In the genomic region with DNA sequence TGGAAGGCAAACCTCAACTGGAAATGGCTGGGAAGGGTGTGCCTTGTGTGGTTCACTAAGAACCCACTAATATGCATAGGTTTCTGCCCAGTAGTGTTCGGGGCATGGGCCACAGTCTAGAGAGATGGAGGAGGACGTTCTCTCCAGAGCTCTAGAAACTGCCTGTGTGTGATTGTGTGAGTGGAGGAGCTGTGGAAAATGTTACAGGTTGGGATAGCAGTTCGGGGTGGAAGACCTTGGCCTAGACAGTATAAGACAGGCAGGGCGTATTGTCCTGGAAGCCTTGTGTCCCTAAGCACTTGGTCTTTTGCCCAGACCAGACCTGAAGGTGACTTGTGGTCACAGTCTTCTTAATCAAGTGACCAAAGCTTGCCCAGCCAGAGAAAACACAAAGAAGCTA, we compare ENCODE assay signal across 9 mouse cellular contexts. TPM values are rescaled to one million over a fixed set of nuclear protein-coding genes. Genes with fewer than 3 reads are reported as not detected.
DNase-seq lines count a peak whose midpoint lies in the region; ATAC-seq and TF ChIP-seq lines count a peak whose summit lies in the region.
"Had no signal": no experiment of that assay in that cellular context is flagged by ENCODE, and none has a peak within 500 bp of the region (broad histone marks: within the 10 kb centered on the region; RNA-seq: fewer than 3 reads in every experiment).

No protein-coding gene starts in this region.

- H3K4me1 ChIP-seq in heart, adult 2 months (ENCODE audit: control insufficient read depth, insufficient read depth, low read length): peaks cover 28% of the 10 kb centered on the region
- H3K4me1 ChIP-seq in bone marrow, adult 2 months (ENCODE audit: control insufficient read depth, insufficient read depth, low read length): peaks cover 5% of the 10 kb centered on the region
- H3K4me1 ChIP-seq in hindbrain, embryonic 11.5 days (replicated peaks; ENCODE audit: control insufficient read depth, insufficient read depth, low read length): peaks cover 22% of the 10 kb centered on the region
- peaks cover 68% of the 10 kb centered on the region for H3K4me1 ChIP-seq in midbrain, embryonic 13.5 days (replicated peaks)

- peak overlapping the region; percentile 24 for H3K9ac ChIP-seq in heart, adult 2 months (ENCODE audit: low read depth, low read length)
- no peak overlapping the region for H3K9ac ChIP-seq in hindbrain, embryonic 11.5 days (ENCODE audit: low read depth, low read length)
- peak overlapping the region; percentile 71 for H3K9ac ChIP-seq in midbrain, embryonic 13.5 days (replicated peaks)

- 6% methylated on average over 4 of the region's 4 CpGs for WGBS in heart, adult 2 months
- WGBS in bone marrow, adult 2 months: 39% methylated on average over 4 of the region's 4 CpGs
- WGBS in hindbrain, embryonic 11.5 days: 75% methylated on average over 4 of the region's 4 CpGs
- WGBS in midbrain, embryonic 13.5 days: 75% methylated on average over 4 of the region's 4 CpGs

- intact Hi-C loops in heart, adult 2 months (cut with DNase I): loop anchor here (2.0 to 5.0 kb wide), 2 partner anchors 14 to 430 kb away; partner anchors contain the start of gene Zfp36

- no peaks in the 10 kb centered on the region for H3K27me3 ChIP-seq in heart, adult 2 months (ENCODE audit: control insufficient read depth, insufficient read depth, low read length)
- no peaks in the 10 kb centered on the region for H3K27me3 ChIP-seq in hindbrain, embryonic 11.5 days (ENCODE audit: control insufficient read depth, insufficient read depth, low read length)
- no peaks in the 10 kb centered on the region for H3K27me3 ChIP-seq in midbrain, embryonic 13.5 days
- H3K27me3 ChIP-seq: Patski had no signal

- H3K4me3 ChIP-seq in heart, adult 2 months: peak overlapping the region; percentile 77
- peak overlapping the region; percentile 3 for H3K4me3 ChIP-seq in bone marrow, adult 2 months (replicated peaks; ENCODE audit: control insufficient read depth, low read depth, low read length)
- H3K4me3 ChIP-seq in hindbrain, embryonic 11.5 days (ENCODE audit: low read depth, low read length): peak overlapping the region; percentile 91
- H3K4me3 ChIP-seq in midbrain, embryonic 13.5 days (replicated peaks): peak overlapping the region; percentile 81

- H3K9me3 ChIP-seq in hindbrain, embryonic 11.5 days (ENCODE audit: control insufficient read depth, low read length): no peaks in the 10 kb centered on the region
- H3K9me3 ChIP-seq in midbrain, embryonic 13.5 days: no peaks in the 10 kb centered on the region

- 0 out of 2 replicates have a peak, but pooled peaks have one; percentile 34 for TF ChIP-seq EP300 in heart, adult 2 months (IDR thresholded peaks at IDR 0.05; ENCODE audit: insufficient read depth, low read depth, low read length)

- TF ChIP-seq CTCF in heart, adult 2 months (IDR thresholded peaks at IDR 0.05): no peak
- no peak for TF ChIP-seq CTCF in bone marrow, adult 2 months (IDR thresholded peaks at IDR 0.05; ENCODE audit: control insufficient read depth, insufficient read depth, low read length)

- H3K79me2 ChIP-seq in heart, adult 2 months (replicated peaks; ENCODE audit: control insufficient read depth, insufficient read depth, low read length): no peaks in the 10 kb centered on the region

- peak overlapping the region; percentile 99 for H3K27ac ChIP-seq in heart, adult 2 months
- H3K27ac ChIP-seq in bone marrow, adult 2 months (ENCODE audit: control insufficient read depth, insufficient read depth, low read depth, low read length, poor library complexity): no peak overlapping the region
- H3K27ac ChIP-seq in hindbrain, embryonic 11.5 days (ENCODE audit: low read depth, low read length): no peak overlapping the region
- no peak overlapping the region for H3K27ac ChIP-seq in midbrain, embryonic 13.5 days

- DNase-seq in heart, adult 2 months: peak in 1 of 2 experiments; percentile 41
- DNase-seq in heart, adult 8-10 months (ENCODE audit: low spot score): no peak
- DNase-seq in hindbrain, embryonic 11.5 days (ENCODE audit: low spot score): no peak
- no peak for DNase-seq in right cerebral cortex, adult 18-20 months
- no peak for DNase-seq in embryo, embryonic 10 days (ENCODE audit: low spot score)
- no peak for DNase-seq in Muller cell, postnatal 12 days (ENCODE audit: inconsistent ontology term)

- TF ChIP-seq POLR2A in heart, adult 2 months (IDR thresholded peaks at IDR 0.05; ENCODE audit: insufficient read depth, low read depth, low read length): no peak
- no peak for TF ChIP-seq POLR2A in bone marrow, adult 2 months (IDR thresholded peaks at IDR 0.05; ENCODE audit: borderline replicate concordance, control insufficient read depth, low read depth, low read length)

- peak overlapping the region; percentile 79 for H3K4me2 ChIP-seq in hindbrain, embryonic 11.5 days (replicated peaks; ENCODE audit: low read depth, low read length)
- H3K4me2 ChIP-seq in midbrain, embryonic 13.5 days (replicated peaks): peak overlapping the region; percentile 92

- ATAC-seq in hindbrain, embryonic 11.5 days (ENCODE audit: low FRiP score): no peak
- ATAC-seq in midbrain, embryonic 13.5 days: no peak
- ATAC-seq: Patski had no signal

- H3K36me3 ChIP-seq in heart, adult 2 months (ENCODE audit: control insufficient read depth, insufficient read depth, low read length): peaks cover 48% of the 10 kb centered on the region
- H3K36me3 ChIP-seq in hindbrain, embryonic 11.5 days (ENCODE audit: control insufficient read depth, insufficient read depth, low read length): peaks cover 33% of the 10 kb centered on the region
- peaks cover 52% of the 10 kb centered on the region for H3K36me3 ChIP-seq in midbrain, embryonic 13.5 days

RNA-seq across cellular contexts. Expression of gene Hnrnpl, which starts 4.1 kb away (rescaled TPM):
- total RNA-seq in heart, adult 2 months (2021): 100 to 1,000 TPM; 192 to 206 TPM
- polyA plus RNA-seq in heart, adult 2 months (2012; rRNA removed): 208 and 348 TPM in 2 replicates
- 100 to 1,000 TPM; 185 to 230 (median 214) TPM for total RNA-seq in heart, adult 8-10 months (2022)
- 274 and 541 TPM in 2 replicates for polyA plus RNA-seq in bone marrow, adult 2 months (2011; ENCODE audit: insufficient read depth, insufficient read length, low replicate concordance, missing spikeins)
- 306 and 312 TPM in 2 replicates for polyA plus RNA-seq in hindbrain, embryonic 11.5 days (2014; fragmentation: Nextera tagmentation; extraction: Ambion mirVana)
- polyA plus RNA-seq in midbrain, embryonic 13.5 days (2015; fragmentation: Nextera tagmentation; extraction: Ambion mirVana): 238 and 239 TPM in 2 replicates

RNA-seq across cellular contexts. Expression of gene Ech1, which starts 12.6 kb away (rescaled TPM):
- 1,000 to 10,000 TPM; 1,826 to 2,229 TPM for total RNA-seq in heart, adult 2 months (2021)
- polyA plus RNA-seq in heart, adult 2 months (2012; rRNA removed): 2,087 and 2,697 TPM in 2 replicates
- total RNA-seq in heart, adult 8-10 months (2022): 1,000 to 10,000 TPM; 2,066 to 2,754 (median 2,219) TPM
- polyA plus RNA-seq in bone marrow, adult 2 months (2011; ENCODE audit: insufficient read depth, insufficient read length, low replicate concordance, missing spikeins): 64.4 and 98.5 TPM in 2 replicates
- 83.8 and 84.2 TPM in 2 replicates for polyA plus RNA-seq in hindbrain, embryonic 11.5 days (2014; fragmentation: Nextera tagmentation; extraction: Ambion mirVana)
- polyA plus RNA-seq in midbrain, embryonic 13.5 days (2015; fragmentation: Nextera tagmentation; extraction: Ambion mirVana): 69.4 and 71.6 TPM in 2 replicates

RNA-seq across cellular contexts. Expression of gene Lgals4, which starts 21.2 kb away (rescaled TPM):
- 10 to 100 TPM; 18.5 to 27.6 TPM for total RNA-seq in heart, adult 2 months (2021)
- polyA plus RNA-seq in heart, adult 2 months (2012; rRNA removed): 63.6 and 121 TPM in 2 replicates
- total RNA-seq in heart, adult 8-10 months (2022): 10 to 100 TPM; 17.3 to 32.1 (median 24.6) TPM
- polyA plus RNA-seq in bone marrow, adult 2 months (2011; ENCODE audit: insufficient read depth, insufficient read length, low replicate concordance, missing spikeins): 31.4 and 67.1 TPM in 2 replicates
- polyA plus RNA-seq in hindbrain, embryonic 11.5 days (2014; fragmentation: Nextera tagmentation; extraction: Ambion mirVana): 2.1 and 2.5 TPM in 2 replicates
- polyA plus RNA-seq in midbrain, embryonic 13.5 days (2015; fragmentation: Nextera tagmentation; extraction: Ambion mirVana): 4.5 and 5.8 TPM in 2 replicates

RNA-seq across cellular contexts. Expression of gene Rinl, which starts 23.7 kb away (rescaled TPM):
- total RNA-seq in heart, adult 2 months (2021): 1 to 10 TPM; 1.3 to 2.0 TPM
- polyA plus RNA-seq in heart, adult 2 months (2012; rRNA removed): 3.2 and 3.3 TPM in 2 replicates
- 1 to 10 TPM; 1.4 to 3.0 (median 1.6) TPM for total RNA-seq in heart, adult 8-10 months (2022)
- polyA plus RNA-seq in bone marrow, adult 2 months (2011; ENCODE audit: insufficient read depth, insufficient read length, low replicate concordance, missing spikeins): 29.1 and 94.3 TPM in 2 replicates
- polyA plus RNA-seq in hindbrain, embryonic 11.5 days (2014; fragmentation: Nextera tagmentation; extraction: Ambion mirVana): 2.5 and 2.7 TPM in 2 replicates
- 1.9 and 2.3 TPM in 2 replicates for polyA plus RNA-seq in midbrain, embryonic 13.5 days (2015; fragmentation: Nextera tagmentation; extraction: Ambion mirVana)

RNA-seq across cellular contexts. Expression of gene Nfkbib, which starts 45.1 kb away (rescaled TPM):
- total RNA-seq in heart, adult 2 months (2021): 10 to 100 TPM; 25.1 to 31.6 TPM
- 18.7 and 27.8 TPM in 2 replicates for polyA plus RNA-seq in heart, adult 2 months (2012; rRNA removed)
- total RNA-seq in heart, adult 8-10 months (2022): 10 to 100 TPM; 22.8 to 29.1 (median 28.1) TPM
- polyA plus RNA-seq in bone marrow, adult 2 months (2011; ENCODE audit: insufficient read depth, insufficient read length, low replicate concordance, missing spikeins): 7.9 and 12.1 TPM in 2 replicates
- 42.0 and 43.7 TPM in 2 replicates for polyA plus RNA-seq in hindbrain, embryonic 11.5 days (2014; fragmentation: Nextera tagmentation; extraction: Ambion mirVana)
- 52.7 and 56.7 TPM in 2 replicates for polyA plus RNA-seq in midbrain, embryonic 13.5 days (2015; fragmentation: Nextera tagmentation; extraction: Ambion mirVana)

Comparison
In these comparisons a context has a peak if more than half of its experiments do, and no peak if none do; other contexts are left out.
1. H3K4me3 ChIP-seq: peak in every context shown above with its lines; median percentile 91 in hindbrain, embryonic 11.5 days; 81 in midbrain, embryonic 13.5 days; 77 in heart, adult 2 months; 3 in bone marrow, adult 2 months.
2. RNA of gene Ech1, which starts 12.6 kb away (polyA plus RNA-seq): 2,087 to 2,697 TPM in heart, adult 2 months; 64.4 to 98.5 TPM in bone marrow, adult 2 months, 83.8 to 84.2 TPM in hindbrain, embryonic 11.5 days and 69.4 to 71.6 TPM in midbrain, embryonic 13.5 days; every median in the first group is over 10 times any median in the second.